Mouse (Mus musculus): ENCODE results near the gene Ofd1. TPM values are rescaled to one million over a fixed set of nuclear protein-coding genes. Genes with fewer than 3 reads are reported as not detected.

Gene Ofd1
- polyA plus RNA-seq, 1 experiment from 2014 or later: 5.5 TPM

- ATAC-seq (ENCODE audit: insufficient number of reproducible peaks, low FRiP score): peak; percentile 80
- Histone ChIP-seq H3K9me3 (replicated peaks) (no peaks in the 10 kb centered on the region), H3K36me3 (0 out of 2 replicates have a peak, but pooled peaks cover 2% of the 10 kb centered on the region), H3K4me2 (peak within 1 kb of the TSS; percentile 72), H3K4me1 (replicated peaks) (0 out of 2 replicates have a peak, but pooled peaks cover 3% of the 10 kb centered on the region), H3K27me3 (replicated peaks) (0 out of 2 replicates have a peak, but pooled peaks cover 6% of the 10 kb centered on the region), H3K27ac (ENCODE audit: poor library complexity, severe bottlenecking) (peak within 1 kb of the TSS; percentile 38), H3K4me3 (peak within 1 kb of the TSS; percentile 72), H3K9ac (peak within 1 kb of the TSS; percentile 86)
- WGBS: 12% methylated on average over 27 of the region's 36 CpGs
Observed at GRCm38 (mm10) chrX:166440036-166440615, 378 bp downstream of the Ofd1 start, which contains the start of gene Trappc2. Gene Trappc2, plus strand, starts transcription at chrX:166440574.

DNA sequence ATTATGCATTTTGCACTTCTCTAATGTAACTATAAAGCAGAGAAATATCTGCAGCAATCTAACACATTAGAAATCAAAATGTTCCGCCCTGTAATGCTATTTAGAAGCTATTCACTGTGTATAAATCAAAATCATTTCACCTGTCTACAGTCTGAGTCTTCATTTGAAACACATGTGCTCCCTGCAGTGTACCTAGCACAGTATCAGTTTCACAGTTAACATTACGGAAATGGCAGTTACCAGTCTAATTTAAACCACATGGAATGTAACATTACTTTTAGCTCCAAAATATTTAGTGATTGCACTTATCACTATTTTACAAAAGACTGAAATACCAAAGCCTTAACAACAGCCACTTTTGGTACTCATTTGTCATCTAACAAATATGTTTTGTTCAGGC is 5.7 kb downstream of the Ofd1 start:
- H3K27ac ChIP-seq (ENCODE audit: poor library complexity, severe bottlenecking): no peak overlapping the region

GRCm38 (mm10) chrX:166416196-166416595 is 24.3 kb downstream of the Ofd1 start:
- H3K4me1 ChIP-seq (replicated peaks): no peaks in the 10 kb centered on the region
- no peak overlapping the region for H3K9ac ChIP-seq
- no peaks in the 10 kb centered on the region for H3K9me3 ChIP-seq (replicated peaks)
- no peak for ATAC-seq (ENCODE audit: insufficient number of reproducible peaks, low FRiP score)
- WGBS: 71% methylated on average over 5 of the region's 6 CpGs
- H3K36me3 ChIP-seq: 0 out of 2 replicates have a peak, but pooled peaks cover 5% of the 10 kb centered on the region
- H3K27me3 ChIP-seq (replicated peaks): no peaks in the 10 kb centered on the region
- H3K4me3 ChIP-seq: no peak overlapping the region
- no peak overlapping the region for H3K4me2 ChIP-seq
- no peak overlapping the region for H3K27ac ChIP-seq (ENCODE audit: poor library complexity, severe bottlenecking)

More for the DNA sequence above, 5.7 kb downstream of the Ofd1 start:
- Histone ChIP-seq H3K9ac (no peak overlapping the region), H3K4me3 (no peak overlapping the region), H3K4me1 (replicated peaks) (no peaks in the 10 kb centered on the region), H3K4me2 (no peak overlapping the region), H3K27me3 (replicated peaks) (no peaks in the 10 kb centered on the region), H3K9me3 (replicated peaks) (no peaks in the 10 kb centered on the region), H3K36me3 (0 out of 2 replicates have a peak, but pooled peaks cover 3% of the 10 kb centered on the region)
- ATAC-seq (ENCODE audit: insufficient number of reproducible peaks, low FRiP score): no peak
- 80% methylated on average over 2 of the region's 2 CpGs for WGBS

DNA sequence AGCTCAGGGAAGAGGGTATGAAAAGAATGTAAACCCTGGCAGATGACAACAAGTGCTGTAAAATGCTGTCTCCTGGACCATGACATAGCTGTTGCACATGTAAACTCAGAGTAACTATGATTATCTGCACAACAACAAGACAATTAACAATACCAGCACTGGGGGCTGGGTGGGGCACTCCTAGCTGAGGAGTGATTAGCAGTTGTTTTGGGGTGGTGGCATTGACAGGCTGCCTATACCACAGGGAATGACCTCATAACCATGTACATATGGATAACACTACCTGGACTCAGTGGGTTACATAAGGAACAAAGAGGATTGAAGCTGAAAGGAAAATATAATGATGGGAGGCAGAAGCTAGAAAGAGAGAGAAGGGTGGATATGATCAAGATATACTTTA is 32.6 kb downstream of the Ofd1 start:
- H3K27ac ChIP-seq (ENCODE audit: poor library complexity, severe bottlenecking): no peak overlapping the region
- H3K9ac ChIP-seq: no peak overlapping the region
- no peaks in the 10 kb centered on the region for H3K4me1 ChIP-seq (replicated peaks)
- ATAC-seq (ENCODE audit: insufficient number of reproducible peaks, low FRiP score): no peak
- no peak overlapping the region for H3K4me3 ChIP-seq
- peaks cover 20% of the 10 kb centered on the region for H3K36me3 ChIP-seq
- no peaks in the 10 kb centered on the region for H3K9me3 ChIP-seq (replicated peaks)
- H3K4me2 ChIP-seq: no peak overlapping the region
- no peaks in the 10 kb centered on the region for H3K27me3 ChIP-seq (replicated peaks)

GRCm38 (mm10) chrX:166393753-166394152 is 46.8 kb downstream of the Ofd1 start:
- H3K27ac ChIP-seq (ENCODE audit: poor library complexity, severe bottlenecking): no peak overlapping the region
- peaks cover 6% of the 10 kb centered on the region for H3K36me3 ChIP-seq
- no peak overlapping the region for H3K4me2 ChIP-seq
- no peak overlapping the region for H3K9ac ChIP-seq
- no peaks in the 10 kb centered on the region for H3K4me1 ChIP-seq (replicated peaks)
- no peak overlapping the region for H3K4me3 ChIP-seq
- 82% methylated on average over 1 of the region's 1 CpGs for WGBS
- H3K27me3 ChIP-seq (replicated peaks): no peaks in the 10 kb centered on the region
- H3K9me3 ChIP-seq (replicated peaks): no peaks in the 10 kb centered on the region
- no peak for ATAC-seq (ENCODE audit: insufficient number of reproducible peaks, low FRiP score)

GRCm38 (mm10) chrX:166386656-166387055 is 53.8 kb downstream of the Ofd1 start:
- no peaks in the 10 kb centered on the region for H3K36me3 ChIP-seq
- WGBS: 78% methylated on average over 6 of the region's 6 CpGs
- ATAC-seq (ENCODE audit: insufficient number of reproducible peaks, low FRiP score): no peak

DNA sequence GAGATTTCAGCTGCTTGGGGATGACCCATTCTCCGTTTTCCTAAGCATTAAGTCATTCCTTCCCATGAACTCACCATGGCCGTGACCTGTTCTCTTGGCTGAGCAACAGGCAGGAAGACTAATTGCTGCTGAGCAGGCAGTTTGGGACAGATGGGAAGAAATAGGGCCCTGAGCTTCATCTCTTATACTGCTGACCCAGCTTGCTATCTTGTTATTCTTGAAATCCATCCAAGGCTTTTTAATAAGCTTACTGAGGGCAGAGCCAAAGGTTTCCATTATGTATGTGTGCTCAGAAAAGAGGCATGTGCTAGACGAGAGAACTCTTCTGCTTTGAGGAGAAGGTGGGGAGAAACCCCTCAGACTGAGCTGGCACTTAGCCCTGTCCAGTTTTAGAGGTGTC is 55.6 kb downstream of the Ofd1 start:
- Histone ChIP-seq H3K4me3 (no peak overlapping the region), H3K9me3 (replicated peaks) (no peaks in the 10 kb centered on the region), H3K9ac (no peak overlapping the region), H3K4me2 (no peak overlapping the region), H3K36me3 (no peaks in the 10 kb centered on the region), H3K27me3 (replicated peaks) (0 out of 2 replicates have a peak, but pooled peaks cover 4% of the 10 kb centered on the region), H3K27ac (ENCODE audit: poor library complexity, severe bottlenecking) (peak overlapping the region; percentile 27; the same call in 1 of the 2 replicates), H3K4me1 (replicated peaks) (no peaks in the 10 kb centered on the region)
- 49% methylated on average over 3 of the region's 3 CpGs for WGBS
- ATAC-seq (ENCODE audit: insufficient number of reproducible peaks, low FRiP score): peak; percentile 74; the same call in 1 of the 2 replicates

More at GRCm38 (mm10) chrX:166386656-166387055, 53.8 kb downstream of the Ofd1 start:
- Histone ChIP-seq H3K9me3 (replicated peaks) (no peaks in the 10 kb centered on the region), H3K4me3 (no peak overlapping the region), H3K4me2 (no peak overlapping the region), H3K27me3 (replicated peaks) (0 out of 2 replicates have a peak, but pooled peaks cover under 1% of the 10 kb centered on the region), H3K9ac (no peak overlapping the region), H3K27ac (ENCODE audit: poor library complexity, severe bottlenecking) (no peak overlapping the region), H3K4me1 (replicated peaks) (no peaks in the 10 kb centered on the region)

GRCm38 (mm10) chrX:166383606-166384005 is 56.9 kb downstream of the Ofd1 start:
- Histone ChIP-seq H3K4me3 (no peak overlapping the region), H3K4me1 (replicated peaks) (no peaks in the 10 kb centered on the region), H3K27me3 (replicated peaks) (0 out of 2 replicates have a peak, but pooled peaks cover 4% of the 10 kb centered on the region), H3K4me2 (no peak overlapping the region), H3K36me3 (no peaks in the 10 kb centered on the region), H3K27ac (ENCODE audit: poor library complexity, severe bottlenecking) (no peak overlapping the region), H3K9me3 (replicated peaks) (no peaks in the 10 kb centered on the region), H3K9ac (no peak overlapping the region)
- no peak for ATAC-seq (ENCODE audit: insufficient number of reproducible peaks, low FRiP score)
- 73% methylated on average over 2 of the region's 2 CpGs for WGBS

DNA sequence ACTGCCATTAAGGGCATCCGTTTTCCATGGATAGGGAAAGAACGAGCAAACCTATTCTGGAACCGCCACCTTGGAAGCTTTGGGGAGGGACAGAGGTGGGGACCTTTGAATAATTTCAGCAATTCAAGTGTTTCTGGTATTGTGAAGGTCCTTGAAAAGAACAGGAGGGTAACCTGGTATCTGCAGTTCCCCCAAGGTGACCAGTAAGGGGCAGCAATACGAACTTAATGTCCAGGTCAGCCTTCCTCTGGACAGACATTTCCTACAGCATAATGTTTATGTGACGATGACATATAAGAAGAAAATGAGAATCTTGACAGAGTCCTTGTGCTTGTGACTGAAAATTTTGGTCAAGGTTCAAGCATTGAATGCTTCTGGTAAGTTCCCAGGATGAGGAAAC is 61.9 kb downstream of the Ofd1 start:
- H3K4me1 ChIP-seq (replicated peaks): no peaks in the 10 kb centered on the region
- no peak overlapping the region for H3K4me2 ChIP-seq
- H3K4me3 ChIP-seq: no peak overlapping the region
- H3K36me3 ChIP-seq: no peaks in the 10 kb centered on the region
- WGBS: 72% methylated on average over 5 of the region's 5 CpGs
- no peak overlapping the region for H3K27ac ChIP-seq (ENCODE audit: poor library complexity, severe bottlenecking)
- H3K9ac ChIP-seq: no peak overlapping the region
- no peaks in the 10 kb centered on the region for H3K9me3 ChIP-seq (replicated peaks)
- 0 out of 2 replicates have a peak, but pooled peaks cover 4% of the 10 kb centered on the region for H3K27me3 ChIP-seq (replicated peaks)
- no peak for ATAC-seq (ENCODE audit: insufficient number of reproducible peaks, low FRiP score)

- Histone ChIP-seq H3K27ac (ENCODE audit: poor library complexity, severe bottlenecking) (no peak overlapping the region), H3K36me3 (no peaks in the 10 kb centered on the region), H3K4me3 (no peak overlapping the region), H3K27me3 (replicated peaks) (0 out of 2 replicates have a peak, but pooled peaks cover 4% of the 10 kb centered on the region), H3K9ac (no peak overlapping the region), H3K4me1 (replicated peaks) (no peaks in the 10 kb centered on the region), H3K9me3 (replicated peaks) (no peaks in the 10 kb centered on the region), H3K4me2 (no peak overlapping the region)
- 65% methylated on average over 9 of the region's 9 CpGs for WGBS
- no peak for ATAC-seq (ENCODE audit: insufficient number of reproducible peaks, low FRiP score)
Observed at GRCm38 (mm10) chrX:166376681-166377328, 63.7 kb downstream of the Ofd1 start.

DNA sequence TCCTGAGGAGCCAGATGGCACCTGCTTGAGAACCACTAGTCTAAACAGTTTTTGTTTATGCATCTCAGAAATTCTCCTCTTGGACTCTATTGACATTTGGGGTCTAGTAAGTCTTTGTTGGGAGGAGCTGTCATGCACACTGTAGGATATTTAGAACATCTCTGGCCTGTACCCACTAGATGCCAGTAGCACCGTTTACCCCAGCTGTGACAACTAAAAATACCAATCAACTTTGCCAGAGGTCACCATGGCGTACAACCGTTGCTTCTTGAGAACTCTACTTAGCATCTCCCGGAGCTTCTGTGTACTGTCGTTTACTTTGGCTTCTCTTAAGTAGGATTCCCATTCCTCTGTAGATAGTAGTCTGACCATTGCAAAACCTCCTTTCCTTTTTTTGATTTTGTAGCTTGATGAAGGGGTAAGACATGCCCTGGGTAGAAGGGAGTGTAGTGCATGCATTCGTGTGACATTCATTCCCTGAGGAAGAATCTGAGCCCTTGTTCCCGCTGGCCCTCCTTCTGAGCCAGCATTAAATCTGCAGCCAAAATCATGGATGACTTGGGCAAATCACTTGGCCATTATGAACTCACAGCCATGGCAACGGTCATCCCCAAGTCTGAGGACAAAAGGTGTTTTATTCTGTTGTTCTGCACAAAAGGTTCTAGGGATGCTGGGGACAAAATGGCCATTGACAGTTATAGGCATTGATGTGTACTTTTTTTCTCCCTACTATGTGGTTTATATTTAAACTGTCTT is 74.9 kb downstream of the Ofd1 start:
- H3K27me3 ChIP-seq (replicated peaks): no peaks in the 10 kb centered on the region
- no peak overlapping the region for H3K9ac ChIP-seq
- no peak overlapping the region for H3K4me2 ChIP-seq
- H3K36me3 ChIP-seq: no peaks in the 10 kb centered on the region
- no peaks in the 10 kb centered on the region for H3K4me1 ChIP-seq (replicated peaks)
- no peak for ATAC-seq (ENCODE audit: insufficient number of reproducible peaks, low FRiP score)
- WGBS: 79% methylated on average over 8 of the region's 8 CpGs
- H3K9me3 ChIP-seq (replicated peaks): no peaks in the 10 kb centered on the region
- no peak overlapping the region for H3K4me3 ChIP-seq
- H3K27ac ChIP-seq (ENCODE audit: poor library complexity, severe bottlenecking): no peak overlapping the region

All from heart, embryonic 12.5 days (tissue).